Mouse (Mus musculus) forebrain, embryonic 13.5 days (tissue): Measurements from ENCODE around the gene E330021D16Rik. TPM values are rescaled to one million over a fixed set of nuclear protein-coding genes. Genes with fewer than 3 reads are reported as not detected.

Experiments
- ATAC-seq: fragments of 200-750 bp; cut with Nextera tagmentation; 2 replicates; pipeline ENCODE4 v1.8.0; 2017
- H3K27ac ChIP-seq: fragments of 300-500 bp; sonication (generic); 2 replicates; pipeline ENCODE4 v1.5.1; 2015; ENCODE audit warnings: inconsistent platforms, mild to moderate bottlenecking, moderate library complexity
- H3K27me3 ChIP-seq: fragments of 300-500 bp; sonication (generic); 2 replicates; pipeline ENCODE4 v1.6.1; 2015; ENCODE audit warnings: mild to moderate bottlenecking, inconsistent platforms
- H3K36me3 ChIP-seq: fragments of 300-500 bp; sonication (generic); 2 replicates; pipeline ENCODE4 v1.6.1; 2015; ENCODE audit warnings: mild to moderate bottlenecking, inconsistent platforms; ENCODE audit not compliant: poor library complexity, severe bottlenecking
- H3K4me1 ChIP-seq: fragments of 300-500 bp; sonication (generic); 2 replicates; pipeline ENCODE4 v1.6.1; 2015; ENCODE audit warnings: inconsistent platforms
- H3K4me2 ChIP-seq: fragments of 300-500 bp; sonication (generic); 2 replicates; pipeline ENCODE4 v1.6.1; 2015; ENCODE audit warnings: inconsistent platforms, mild to moderate bottlenecking, moderate library complexity
- H3K4me3 ChIP-seq: fragments of 300-500 bp; sonication (generic); 2 replicates; pipeline ENCODE4 v1.5.1; 2015; ENCODE audit warnings: mild to moderate bottlenecking, inconsistent platforms
- H3K9ac ChIP-seq: fragments of 300-500 bp; sonication (generic); 2 replicates; pipeline ENCODE4 v1.6.1; 2015; ENCODE audit warnings: mild to moderate bottlenecking, inconsistent platforms
- H3K9me3 ChIP-seq: fragments of 300-500 bp; sonication (generic); replicated peaks from 2 replicates; pipeline ENCODE4 v1.6.1; 2016; ENCODE audit warnings: inconsistent platforms
- WGBS: fragments of 180-500 bp; shearing (Covaris S2); methylation state at CpG from one replicate; pipeline ENCODE4 v1.1.7; 2015; 5-methylcytosine and 5-hydroxymethylcytosine counted together
- polyA plus RNA-seq: library from polyadenylated mRNA; unstranded; fragments of >200 nt; fragmentation: Nextera tagmentation; extraction: Ambion mirVana; gene quantifications from 2 replicates; pipeline ENCODE4 v1.2.1, GENCODE M21; 2015

E330021D16Rik gene
- polyA plus RNA-seq, 1 experiment from 2014 or later: not detected

DNA sequence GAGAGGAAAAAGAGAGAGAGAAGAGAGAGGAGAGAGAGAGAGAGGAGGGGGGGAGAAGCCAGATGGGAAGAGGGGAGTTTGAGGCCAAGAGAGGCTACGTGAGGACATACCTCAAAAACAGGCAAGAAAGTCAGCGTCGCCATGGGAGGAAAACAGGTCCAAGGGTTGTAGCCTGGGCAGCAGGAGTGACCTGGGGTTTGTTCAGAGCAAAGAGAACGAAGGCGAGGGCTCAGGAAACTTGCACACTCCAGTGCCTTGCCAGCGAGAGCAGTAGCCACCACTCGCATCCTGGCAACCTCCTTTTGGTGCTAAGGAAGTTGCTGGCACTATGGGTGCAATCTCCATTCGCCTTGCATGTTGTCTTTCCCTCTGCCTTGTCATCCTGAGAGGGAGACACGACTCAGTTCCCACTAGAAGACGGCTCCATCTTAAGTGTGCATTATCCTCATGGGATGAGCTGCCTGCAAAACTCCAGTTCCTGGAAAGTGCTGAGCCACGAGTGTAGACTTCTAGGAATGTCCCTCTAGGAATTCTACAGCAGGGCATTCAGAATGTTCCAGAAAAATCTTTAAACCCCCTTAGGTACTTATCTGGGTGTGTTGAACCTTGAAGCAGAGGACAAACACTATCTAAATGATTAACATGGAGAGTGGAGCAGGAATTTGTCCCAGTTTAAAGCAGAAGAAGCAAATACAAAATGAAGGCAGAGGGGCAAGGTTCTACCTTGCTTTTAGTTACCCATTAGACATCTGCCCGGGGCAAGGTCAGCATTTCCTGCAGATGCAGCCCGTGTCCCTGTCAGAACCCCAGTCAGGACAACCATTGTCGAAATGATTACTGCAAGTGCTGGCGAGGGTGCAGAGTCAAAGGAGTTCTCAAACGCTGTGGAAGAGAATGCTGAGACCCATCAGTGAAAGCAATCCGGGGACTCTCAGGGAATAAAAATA is 3.8 kb upstream of the E330021D16Rik start:
- no peak overlapping the region for H3K4me2 ChIP-seq
- H3K27me3 ChIP-seq: no peaks in the 10 kb centered on the region
- WGBS: 85% methylated on average over 17 of the region's 17 CpGs
- H3K27ac ChIP-seq: no peak overlapping the region
- no peaks in the 10 kb centered on the region for H3K36me3 ChIP-seq
- no peak for ATAC-seq
- no peaks in the 10 kb centered on the region for H3K4me1 ChIP-seq
- H3K9me3 ChIP-seq: no peaks in the 10 kb centered on the region
- H3K9ac ChIP-seq: no peak overlapping the region
- H3K4me3 ChIP-seq: no peak overlapping the region

DNA sequence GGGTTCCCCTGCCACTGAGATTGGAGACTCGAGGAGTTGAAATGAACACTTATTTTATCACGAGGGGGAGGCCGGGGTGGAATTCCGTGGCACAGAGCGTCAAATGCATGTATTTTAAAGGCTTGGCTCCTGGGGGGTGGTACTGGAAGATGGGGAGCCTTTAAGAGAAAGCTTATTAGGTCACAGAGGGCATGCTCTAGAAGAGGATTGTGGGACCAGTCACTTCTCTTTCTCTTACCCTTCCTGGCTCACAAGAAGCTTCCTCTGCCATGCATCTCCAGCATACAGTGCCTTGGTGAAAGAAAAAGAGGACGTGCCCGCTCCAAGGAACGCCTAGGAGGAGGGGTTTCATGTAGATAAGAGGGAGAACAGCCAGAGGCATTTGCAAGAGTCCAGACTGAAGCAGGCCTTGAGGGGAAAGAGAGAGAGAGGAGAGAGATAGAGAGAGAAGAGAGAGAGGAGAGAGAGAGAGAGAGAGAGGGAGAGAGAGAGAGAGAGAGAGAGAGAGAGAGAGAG is 3.0 kb upstream of the E330021D16Rik start:
- H3K27me3 ChIP-seq: no peaks in the 10 kb centered on the region
- no peak overlapping the region for H3K4me3 ChIP-seq
- WGBS: 71% methylated on average over 8 of the region's 8 CpGs
- H3K4me2 ChIP-seq: no peak overlapping the region
- no peak for ATAC-seq
- no peak overlapping the region for H3K9ac ChIP-seq
- no peak overlapping the region for H3K27ac ChIP-seq
- no peaks in the 10 kb centered on the region for H3K36me3 ChIP-seq
- peaks cover 1% of the 10 kb centered on the region; the same call in 1 of the 2 replicates for H3K9me3 ChIP-seq
- H3K4me1 ChIP-seq: no peaks in the 10 kb centered on the region

DNA sequence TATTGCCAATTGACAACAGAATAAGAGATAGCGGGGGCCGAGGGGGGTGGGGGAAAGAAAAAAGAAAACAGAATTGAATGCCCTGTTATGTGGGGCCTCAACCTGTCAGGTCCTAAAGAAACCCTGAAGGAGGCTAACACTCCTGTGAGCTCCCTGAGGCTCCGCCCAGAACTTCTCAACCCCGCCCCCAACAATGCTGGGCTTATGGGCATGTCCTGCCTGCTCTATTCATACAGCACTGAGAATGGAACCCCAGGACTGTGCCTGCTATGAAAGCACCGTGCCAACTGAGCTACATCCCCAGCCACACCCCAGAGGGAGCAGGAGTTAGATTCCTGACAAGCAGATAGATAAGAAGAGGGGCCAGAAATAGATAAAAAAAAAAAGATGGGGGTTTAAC is 2.5 kb upstream of the E330021D16Rik start:
- no peak overlapping the region for H3K27ac ChIP-seq
- no peak overlapping the region for H3K4me2 ChIP-seq
- no peaks in the 10 kb centered on the region for H3K27me3 ChIP-seq
- no peak overlapping the region for H3K4me3 ChIP-seq
- no peak overlapping the region for H3K9ac ChIP-seq
- H3K9me3 ChIP-seq: peaks cover 3% of the 10 kb centered on the region; the same call in 1 of the 2 replicates
- 62% methylated on average over 5 of the region's 5 CpGs for WGBS
- no peak for ATAC-seq
- no peaks in the 10 kb centered on the region for H3K36me3 ChIP-seq
- no peaks in the 10 kb centered on the region for H3K4me1 ChIP-seq

DNA sequence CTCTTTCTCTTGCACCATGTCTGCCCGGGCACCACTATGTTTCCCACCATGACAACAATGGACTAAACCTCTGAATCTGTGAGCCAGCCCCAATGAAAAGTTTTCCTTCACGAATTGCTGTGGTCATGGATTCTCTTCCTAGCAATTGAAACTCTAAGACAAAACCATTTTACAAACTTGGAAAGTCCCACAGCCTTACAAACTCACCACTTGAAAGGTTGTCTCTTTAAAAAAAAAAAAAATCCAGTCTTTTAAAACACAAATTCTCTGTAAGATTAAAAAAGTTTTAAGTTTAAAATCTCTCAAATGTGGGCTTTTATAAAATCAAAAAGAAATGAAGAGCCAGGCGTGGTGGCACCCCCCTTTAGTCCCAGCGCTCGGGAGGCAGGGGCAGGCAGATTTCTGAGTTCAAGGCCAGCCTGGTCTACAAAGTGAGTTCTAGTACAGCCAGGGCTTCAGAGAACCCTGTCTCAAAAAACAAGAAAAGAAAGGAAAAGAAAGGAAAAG is 1.5 kb downstream of the E330021D16Rik start:
- Histone ChIP-seq H3K9me3 (peaks cover 3% of the 10 kb centered on the region; the same call in 1 of the 2 replicates), H3K4me1 (no peaks in the 10 kb centered on the region), H3K27ac (no peak overlapping the region), H3K36me3 (no peaks in the 10 kb centered on the region), H3K4me3 (no peak overlapping the region), H3K27me3 (no peaks in the 10 kb centered on the region), H3K9ac (no peak overlapping the region), H3K4me2 (no peak overlapping the region)
- 84% methylated on average over 5 of the region's 5 CpGs for WGBS
- ATAC-seq: no peak

DNA sequence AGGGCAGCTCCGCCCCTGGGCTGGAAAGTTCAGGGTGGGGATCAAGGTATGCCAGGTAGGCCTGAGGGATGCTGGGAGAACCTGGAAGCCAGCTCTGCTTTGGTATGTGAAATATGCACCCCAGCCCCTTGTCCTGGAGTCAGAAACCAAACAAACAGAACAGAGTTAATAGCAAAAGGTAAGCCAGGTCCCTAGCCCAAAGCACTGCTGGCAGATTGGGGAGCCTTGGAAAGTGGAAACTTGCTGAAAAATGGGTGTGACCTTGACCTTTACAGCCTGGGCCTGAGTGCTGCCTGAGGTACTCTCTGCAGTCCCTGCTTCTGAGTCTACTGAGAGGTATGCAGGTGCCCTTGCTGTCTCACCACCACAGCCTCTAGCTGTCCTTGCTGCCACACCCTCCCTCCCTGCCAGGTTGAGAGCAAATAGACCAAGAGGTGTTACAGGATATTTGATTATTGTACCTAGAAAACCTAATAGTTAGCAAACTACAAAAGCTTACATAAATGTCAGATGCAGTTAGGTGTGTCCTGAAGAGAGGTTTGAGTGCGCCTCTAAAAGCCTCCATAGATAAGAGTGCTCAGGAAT is 7.7 kb downstream of the E330021D16Rik start:
- Histone ChIP-seq H3K9ac (no peak overlapping the region), H3K4me2 (no peak overlapping the region), H3K27me3 (no peaks in the 10 kb centered on the region), H3K4me3 (no peak overlapping the region), H3K36me3 (no peaks in the 10 kb centered on the region), H3K9me3 (no peaks in the 10 kb centered on the region), H3K4me1 (no peaks in the 10 kb centered on the region), H3K27ac (no peak overlapping the region)
- WGBS: 88% methylated on average over 2 of the region's 2 CpGs
- ATAC-seq: no peak

DNA sequence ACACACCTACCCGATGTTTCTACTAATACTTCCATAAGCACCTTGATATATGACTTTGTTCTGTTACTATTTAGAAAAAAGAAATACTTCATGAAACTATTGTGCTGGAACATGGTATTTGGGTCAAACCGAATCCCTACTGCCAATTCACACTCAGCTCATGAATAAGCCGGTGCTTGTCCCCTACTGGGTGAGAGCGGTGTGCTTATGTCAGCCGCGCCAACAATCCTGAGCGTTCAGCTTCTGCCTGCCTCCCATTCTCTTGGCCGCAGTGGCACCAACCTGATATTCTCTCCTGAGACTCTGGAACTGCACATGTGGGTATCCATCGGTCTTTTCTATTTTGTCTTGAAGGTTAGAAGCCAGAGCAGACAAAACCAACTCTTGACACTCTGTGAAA is 18.5 kb downstream of the E330021D16Rik start:
- no peaks in the 10 kb centered on the region for H3K27me3 ChIP-seq
- no peaks in the 10 kb centered on the region for H3K9me3 ChIP-seq
- H3K9ac ChIP-seq: no peak overlapping the region
- WGBS: 94% methylated on average over 9 of the region's 9 CpGs
- no peaks in the 10 kb centered on the region for H3K4me1 ChIP-seq
- no peak for ATAC-seq
- H3K27ac ChIP-seq: no peak overlapping the region
- H3K36me3 ChIP-seq: no peaks in the 10 kb centered on the region
- no peak overlapping the region for H3K4me3 ChIP-seq
- H3K4me2 ChIP-seq: no peak overlapping the region

DNA sequence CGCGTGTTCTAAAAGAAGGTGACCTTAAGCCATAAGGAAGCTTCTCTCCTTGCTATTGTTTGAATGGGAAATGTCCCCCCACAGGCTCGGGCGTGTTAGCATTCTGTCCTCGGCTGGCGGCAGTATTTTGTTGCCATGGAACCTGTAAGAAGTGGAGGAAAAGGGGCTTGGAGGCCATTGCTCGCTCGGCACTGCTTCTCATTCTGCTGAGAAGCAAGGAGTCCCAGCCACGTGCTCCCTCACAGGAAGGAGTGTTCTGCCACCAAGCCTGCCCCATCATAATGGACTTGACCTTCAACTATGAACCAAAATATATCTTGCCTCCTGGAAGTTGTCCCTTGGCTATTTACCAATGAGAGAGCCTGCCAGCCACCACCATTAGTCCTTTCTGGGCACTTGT is 25.1 kb downstream of the E330021D16Rik start:
- H3K4me3 ChIP-seq: no peak overlapping the region
- no peak overlapping the region for H3K4me2 ChIP-seq
- 33% methylated on average over 9 of the region's 9 CpGs for WGBS
- no peak for ATAC-seq
- no peaks in the 10 kb centered on the region for H3K4me1 ChIP-seq
- no peaks in the 10 kb centered on the region for H3K27me3 ChIP-seq
- no peak overlapping the region for H3K27ac ChIP-seq
- H3K9ac ChIP-seq: no peak overlapping the region
- H3K9me3 ChIP-seq: no peaks in the 10 kb centered on the region
- H3K36me3 ChIP-seq: no peaks in the 10 kb centered on the region

DNA sequence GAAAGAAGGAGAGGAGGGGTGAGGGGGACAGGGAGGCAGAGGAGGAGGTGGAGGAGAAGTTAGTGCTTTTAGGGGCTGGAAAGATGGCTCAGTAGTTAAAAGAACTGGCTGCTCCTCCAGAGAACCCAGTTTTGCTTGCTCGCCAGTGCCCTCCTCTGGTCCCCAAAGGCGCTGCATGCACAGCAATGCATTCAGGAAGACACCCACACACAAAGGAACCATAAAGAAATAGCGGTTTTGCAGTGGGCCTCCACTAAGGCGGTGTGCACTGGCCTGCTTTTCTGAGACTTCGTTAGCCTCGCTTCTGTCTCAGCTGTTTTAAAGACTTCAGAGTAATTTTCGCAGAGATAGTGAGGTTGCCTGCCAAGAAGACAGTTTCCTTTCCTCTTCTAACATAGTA is 30.1 kb downstream of the E330021D16Rik start:
- ATAC-seq: no peak
- Histone ChIP-seq H3K9ac (no peak overlapping the region), H3K4me2 (no peak overlapping the region), H3K27me3 (no peaks in the 10 kb centered on the region), H3K4me3 (no peak overlapping the region), H3K36me3 (no peaks in the 10 kb centered on the region), H3K27ac (no peak overlapping the region), H3K9me3 (no peaks in the 10 kb centered on the region), H3K4me1 (no peaks in the 10 kb centered on the region)
- 72% methylated on average over 7 of the region's 7 CpGs for WGBS

DNA sequence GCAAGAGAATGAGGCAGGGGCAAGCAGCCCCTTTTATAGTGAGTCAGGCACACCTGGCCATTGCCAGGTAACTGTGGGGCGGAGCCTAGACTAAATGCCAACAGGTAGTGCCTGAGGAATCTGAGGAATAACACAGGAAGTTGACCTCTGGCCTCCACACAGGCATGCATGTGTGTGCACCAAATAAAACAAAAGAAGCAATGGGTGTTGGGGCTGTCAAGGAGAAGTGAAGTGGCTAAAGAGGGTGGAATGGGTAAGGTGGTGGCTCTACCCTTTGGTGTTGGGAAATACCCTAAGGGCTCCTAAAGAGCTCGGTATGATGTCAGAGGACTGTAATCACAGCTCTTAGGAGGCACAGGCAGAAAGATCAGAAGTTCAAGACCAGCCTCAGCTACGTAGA is 32.2 kb downstream of the E330021D16Rik start:
- Histone ChIP-seq H3K4me2 (no peak overlapping the region), H3K9ac (no peak overlapping the region), H3K27ac (no peak overlapping the region), H3K9me3 (no peaks in the 10 kb centered on the region; the same call in 1 of the 2 replicates), H3K4me1 (no peaks in the 10 kb centered on the region), H3K36me3 (no peaks in the 10 kb centered on the region), H3K27me3 (no peaks in the 10 kb centered on the region), H3K4me3 (no peak overlapping the region)
- 84% methylated on average over 3 of the region's 3 CpGs for WGBS
- no peak for ATAC-seq

DNA sequence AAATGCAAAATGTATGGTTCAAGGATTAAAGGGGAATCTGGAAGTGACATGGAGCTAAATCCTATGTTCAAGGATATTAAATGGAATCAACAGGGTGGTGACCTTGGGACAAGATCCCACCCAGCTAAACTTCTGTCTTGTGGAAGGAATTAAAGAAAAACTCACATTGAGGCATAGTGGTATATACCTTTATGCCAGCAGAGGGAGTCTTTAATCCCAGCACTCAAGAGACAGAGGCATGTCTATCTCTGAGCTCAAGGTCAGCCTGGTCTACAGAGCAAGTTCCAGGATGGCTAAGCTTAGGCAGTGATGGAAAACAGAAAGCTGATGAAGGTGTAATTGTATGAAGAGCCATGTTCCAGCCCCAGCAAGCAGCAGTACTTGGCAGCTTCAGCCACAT is 39.3 kb downstream of the E330021D16Rik start:
- H3K9ac ChIP-seq: no peak overlapping the region
- H3K9me3 ChIP-seq: no peaks in the 10 kb centered on the region; the same call in 1 of the 2 replicates
- H3K27me3 ChIP-seq: no peaks in the 10 kb centered on the region
- no peaks in the 10 kb centered on the region for H3K4me1 ChIP-seq
- no peak for ATAC-seq
- no peak overlapping the region for H3K4me2 ChIP-seq
- H3K27ac ChIP-seq: no peak overlapping the region
- H3K36me3 ChIP-seq: no peaks in the 10 kb centered on the region
- no peak overlapping the region for H3K4me3 ChIP-seq

DNA sequence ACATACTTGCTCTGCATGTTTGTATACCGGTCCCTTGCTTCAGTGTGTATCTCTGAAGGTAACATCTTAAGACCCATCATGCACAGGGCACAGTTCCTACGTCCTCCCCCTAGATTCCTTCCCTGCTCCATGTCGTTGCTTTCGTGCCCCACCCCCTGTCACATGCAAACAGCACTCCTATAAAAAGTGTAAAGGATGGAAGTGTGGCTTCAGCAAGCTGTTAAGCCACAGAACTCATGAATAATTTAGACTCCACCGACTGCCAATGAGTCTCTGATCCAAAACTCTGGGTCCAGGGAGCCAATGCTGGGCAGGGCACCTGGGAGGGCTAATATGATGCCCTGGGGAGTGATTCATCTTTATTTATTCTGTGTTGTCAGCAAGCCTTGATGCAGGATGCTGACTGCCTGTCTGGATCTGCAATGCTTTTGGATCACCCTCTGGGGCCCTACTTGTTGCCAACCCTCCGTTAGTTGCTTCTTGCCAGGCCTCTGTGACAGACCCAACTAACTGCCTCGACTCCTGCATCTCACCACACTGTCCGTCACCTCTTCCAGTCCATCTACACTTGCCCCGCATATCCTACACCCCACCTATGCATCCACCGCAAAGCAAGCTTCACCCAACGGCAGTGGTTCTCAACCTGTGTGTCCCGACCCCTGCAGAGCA is 50.8 kb downstream of the E330021D16Rik start:
- WGBS: 83% methylated on average over 12 of the region's 12 CpGs
- Histone ChIP-seq H3K4me2 (no peak overlapping the region), H3K27ac (no peak overlapping the region), H3K27me3 (no peaks in the 10 kb centered on the region), H3K9me3 (no peaks in the 10 kb centered on the region), H3K4me1 (no peaks in the 10 kb centered on the region), H3K4me3 (no peak overlapping the region), H3K36me3 (no peaks in the 10 kb centered on the region), H3K9ac (no peak overlapping the region)
- ATAC-seq: peak; percentile 48; the same call in 1 of the 2 replicates

DNA sequence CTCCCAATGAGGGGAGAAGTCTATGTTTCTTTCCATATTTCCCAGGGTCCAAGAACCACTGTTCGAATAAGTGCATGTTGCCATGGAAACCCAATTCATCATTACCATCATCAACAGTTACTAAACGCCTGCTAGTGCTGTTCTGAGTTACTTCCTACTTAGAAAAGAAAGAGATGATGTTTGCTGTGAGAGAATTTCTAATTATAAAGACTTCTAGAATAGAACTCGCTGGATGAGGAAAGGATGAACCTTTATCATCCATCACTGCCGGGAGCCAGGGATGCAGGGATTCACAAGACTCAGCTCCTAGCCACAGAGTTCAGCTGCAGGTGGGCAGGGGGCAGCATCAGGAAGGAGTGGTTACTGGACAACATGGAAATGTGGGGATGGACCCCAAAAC is 51.4 kb downstream of the E330021D16Rik start:
- 69% methylated on average over 4 of the region's 4 CpGs for WGBS
- ATAC-seq: no peak
- no peak overlapping the region for H3K27ac ChIP-seq
- H3K4me1 ChIP-seq: no peaks in the 10 kb centered on the region
- no peak overlapping the region for H3K4me2 ChIP-seq
- no peaks in the 10 kb centered on the region for H3K27me3 ChIP-seq
- H3K36me3 ChIP-seq: no peaks in the 10 kb centered on the region
- H3K9ac ChIP-seq: no peak overlapping the region
- H3K9me3 ChIP-seq: no peaks in the 10 kb centered on the region
- H3K4me3 ChIP-seq: no peak overlapping the region
